Mouse (Mus musculus) embryonic facial prominence, embryonic 14.5 days (tissue): ENCODE measurements at regions not wholly inside any gene's neighbourhood (a gene's known extent, or its start where the extent isn't known, plus 50 kb on each side); places are given as distances from the start of the nearest gene placed in this dataset.
A peak's percentile ranks its signal among the peaks of the same experiment; 100 is the strongest.

ENCODE experiments used
- ATAC-seq: fragments of 200-750 bp; cut with Nextera tagmentation; 2 replicates; pipeline ENCODE4 v1.8.0; 2017; ENCODE audit warnings: low read depth, moderate number of reproducible peaks, moderate TSS enrichment
- DNase-seq: peaks from one replicate; pipeline ENCODE4 v3.0.0-alpha.2; 2015; ENCODE audit warnings: low spot score
- H3K27ac ChIP-seq: fragments of 300-500 bp; sonication (generic); replicated peaks from 2 replicates; pipeline ENCODE4 v1.5.1; 2014; ENCODE audit warnings: low read depth, mild to moderate bottlenecking, low read length, moderate library complexity
- H3K27me3 ChIP-seq: fragments of 300-500 bp; sonication (generic); replicated peaks from 2 replicates; pipeline ENCODE4 v1.6.1; 2014; ENCODE audit warnings: low read length; ENCODE audit not compliant: control insufficient read depth, insufficient read depth
- H3K36me3 ChIP-seq: fragments of 300-500 bp; sonication (generic); 2 replicates; pipeline ENCODE4 v1.6.1; 2014; ENCODE audit warnings: low read length, mixed read lengths; ENCODE audit not compliant: control insufficient read depth, insufficient read depth
- H3K4me1 ChIP-seq: fragments of 300-500 bp; sonication (generic); 2 replicates; pipeline ENCODE4 v1.6.1; 2014; ENCODE audit warnings: antibody characterized with exemption, low read length; ENCODE audit not compliant: control insufficient read depth, insufficient read depth
- H3K4me2 ChIP-seq: fragments of 300-500 bp; sonication (generic); 2 replicates; pipeline ENCODE4 v1.6.1; 2014; ENCODE audit warnings: low read depth, mild to moderate bottlenecking, low read length, moderate library complexity, mixed read lengths
- H3K4me3 ChIP-seq: fragments of 300-500 bp; sonication (generic); 2 replicates; pipeline ENCODE4 v1.5.1; 2014; ENCODE audit warnings: low read depth, mild to moderate bottlenecking, low read length
- H3K9ac ChIP-seq: fragments of 300-500 bp; sonication (generic); 2 replicates; pipeline ENCODE4 v1.6.1; 2014; ENCODE audit warnings: low read depth, mild to moderate bottlenecking, low read length, moderate library complexity, mixed read lengths
- H3K9me3 ChIP-seq: fragments of 300-500 bp; sonication (generic); 2 replicates; pipeline ENCODE4 v1.6.1; 2016; ENCODE audit warnings: low read length; ENCODE audit not compliant: control insufficient read depth
- WGBS: fragments of 180-500 bp; shearing (Covaris S2); extraction: QIAGEN DNeasy Blood & Tissue Kit; methylation state at CpG from one replicate; pipeline ENCODE4 v1.1.7; 2014; 5-methylcytosine and 5-hydroxymethylcytosine counted together

DNA sequence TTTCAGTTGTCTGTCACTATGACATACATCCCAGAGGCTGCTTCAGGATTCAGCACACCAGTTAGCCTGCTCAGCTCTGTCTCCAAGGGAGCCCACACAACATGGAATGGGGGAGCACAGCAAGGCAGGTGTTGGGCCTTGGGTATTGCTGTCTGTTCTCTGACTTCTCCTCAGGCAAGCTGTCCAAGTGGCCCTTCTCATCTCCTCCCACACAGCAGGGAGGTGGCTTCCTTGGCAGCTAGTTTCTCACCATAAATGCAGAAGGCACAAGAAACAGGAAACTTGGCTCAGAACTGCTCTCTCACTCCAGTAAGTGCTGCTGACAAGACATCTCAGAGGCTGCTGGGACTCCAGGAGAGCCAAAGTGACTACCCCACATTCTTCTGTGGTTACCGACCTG is 64.6 kb downstream of the Htr5a start:
- no peak overlapping the region for H3K4me2 ChIP-seq
- H3K36me3 ChIP-seq = no peaks in the 10 kb centered on the region
- no peak overlapping the region for H3K9ac ChIP-seq
- H3K4me1 ChIP-seq = no peaks in the 10 kb centered on the region
- WGBS = 76% methylated on average over 1 of the region's 1 CpGs
- H3K27me3 ChIP-seq = no peaks in the 10 kb centered on the region
- no peak overlapping the region for H3K27ac ChIP-seq
- no peak overlapping the region for H3K4me3 ChIP-seq
- H3K9me3 ChIP-seq = no peaks in the 10 kb centered on the region
- ATAC-seq (no peak), DNase-seq (no peak)

DNA sequence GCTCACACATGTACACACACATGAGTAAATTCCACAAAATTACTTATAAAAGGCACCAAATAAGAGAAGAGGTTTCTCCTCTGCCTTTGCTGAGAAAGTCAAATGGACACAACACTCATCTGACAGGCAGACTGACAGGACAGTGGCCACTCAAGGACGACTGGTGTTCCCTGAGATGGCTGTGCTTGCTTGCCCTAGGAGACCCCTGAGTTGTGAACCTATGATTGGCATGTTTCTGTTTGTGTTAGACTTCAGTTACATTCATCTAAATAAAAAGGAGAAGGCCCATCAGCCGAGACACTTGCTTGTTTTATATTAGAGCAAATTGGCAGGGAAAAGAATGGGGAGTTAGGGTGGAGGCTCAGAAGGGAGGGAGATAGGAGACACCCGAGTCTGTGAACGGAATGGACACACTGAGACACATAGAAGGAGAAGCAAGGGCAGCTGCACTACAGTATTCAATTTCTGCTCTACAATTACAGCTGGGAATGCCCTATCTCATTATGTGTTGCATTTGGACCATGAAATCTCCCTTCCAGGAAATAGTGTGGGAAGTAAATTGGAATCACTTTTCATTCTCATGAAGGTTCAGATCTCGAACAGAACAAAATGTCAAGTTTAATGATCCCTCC is 66.5 kb downstream of the Htr5a start:
- no peak overlapping the region for H3K4me3 ChIP-seq
- H3K36me3 ChIP-seq = no peaks in the 10 kb centered on the region
- no peaks in the 10 kb centered on the region for H3K27me3 ChIP-seq
- ATAC-seq (no peak), DNase-seq (peak; percentile 24)
- WGBS = 46% methylated on average over 5 of the region's 5 CpGs
- no peaks in the 10 kb centered on the region for H3K4me1 ChIP-seq
- no peaks in the 10 kb centered on the region for H3K9me3 ChIP-seq
- no peak overlapping the region for H3K4me2 ChIP-seq
- H3K27ac ChIP-seq = no peak overlapping the region
- no peak overlapping the region for H3K9ac ChIP-seq
